Mouse (Mus musculus) layer of hippocampus, postnatal 25 days (tissue): Measurements from ENCODE around the gene Fbxl18. TPM values are rescaled to one million over a fixed set of nuclear protein-coding genes. Genes with fewer than 3 reads are reported as not detected.

Experiments used
- DNase-seq, 2 experiments: peaks; one replicate each; pipeline ENCODE4 v3.0.0; 2022; ENCODE audit warnings: mixed read lengths in 2 of 2, low spot score in 1 of 2; ENCODE audit errors: extremely low spot score in 1 of 2
- total RNA-seq, 2 experiments: library from RNA; stranded (reverse); gene quantifications; 2 replicates each; pipeline ENCODE4 v1.2.3; 2021

Gene Fbxl18
- 10 to 100 TPM; 37.4 to 40.0 TPM for total RNA-seq

- peak; percentile 75 to 82 for DNase-seq
Measured at GRCm38 (mm10) chr5:142894918-142895613, at the start of gene Fbxl18. Gene Fbxl18 (minus strand): TSS chr5:142895421.

GRCm38 (mm10) chr5:142940393-142940792 lies 45.2 kb upstream of the Fbxl18 start:
- no peak for DNase-seq

GRCm38 (mm10) chr5:142937956-142938727 lies 42.9 kb upstream of the Fbxl18 start:
- DNase-seq: no peak

- peak; percentile 93 to 94 for DNase-seq
Measured at GRCm38 (mm10) chr5:142936336-142936719, 41.1 kb upstream of the Fbxl18 start.

GRCm38 (mm10) chr5:142935642-142936335 lies 40.6 kb upstream of the Fbxl18 start:
- DNase-seq: peak; percentile 53 to 61

GRCm38 (mm10) chr5:142932731-142933130 lies 37.5 kb upstream of the Fbxl18 start:
- DNase-seq: no peak

- peak in 1 of 2 experiments; percentile 66 for DNase-seq
Measured at GRCm38 (mm10) chr5:142932084-142932685, 37.0 kb upstream of the Fbxl18 start.

GRCm38 (mm10) chr5:142931241-142931745 lies 36.1 kb upstream of the Fbxl18 start:
- DNase-seq: no peak

GRCm38 (mm10) chr5:142929400-142929752 lies 34.2 kb upstream of the Fbxl18 start:
- DNase-seq: no peak

GRCm38 (mm10) chr5:142928749-142929399 lies 33.7 kb upstream of the Fbxl18 start:
- DNase-seq: peak; percentile 38 to 46

GRCm38 (mm10) chr5:142927341-142927930 lies 32.2 kb upstream of the Fbxl18 start:
- DNase-seq: no peak

- DNase-seq: no peak
Measured at GRCm38 (mm10) chr5:142926940-142927228, 31.7 kb upstream of the Fbxl18 start.

- no peak for DNase-seq
Measured at GRCm38 (mm10) chr5:142926204-142926939, 31.2 kb upstream of the Fbxl18 start.

GRCm38 (mm10) chr5:142924336-142924959 lies 29.2 kb upstream of the Fbxl18 start:
- DNase-seq: no peak

GRCm38 (mm10) chr5:142923781-142924180 lies 28.6 kb upstream of the Fbxl18 start:
- no peak for DNase-seq

- DNase-seq: no peak
Measured at GRCm38 (mm10) chr5:142922251-142922650, 27.0 kb upstream of the Fbxl18 start.

- DNase-seq: no peak
Measured at GRCm38 (mm10) chr5:142921074-142921459, 25.8 kb upstream of the Fbxl18 start.

- DNase-seq: no peak
Measured at GRCm38 (mm10) chr5:142920311-142921073, 25.3 kb upstream of the Fbxl18 start.
